Mouse (Mus musculus): Measurements from ENCODE around the gene Rnf217. TPM values are rescaled to one million over a fixed set of nuclear protein-coding genes. Genes with fewer than 3 reads are reported as not detected.

The Rnf217 gene
- 0.39 and 0.40 TPM in 2 replicates for polyA plus RNA-seq (2015; fragmentation: Nextera tagmentation; extraction: Ambion mirVana)

GRCm38 (mm10) chr10:31609066-31609961 lies at the start of gene Rnf217:
Gene Rnf217 (minus strand): TSS chr10:31609184.

DNA sequence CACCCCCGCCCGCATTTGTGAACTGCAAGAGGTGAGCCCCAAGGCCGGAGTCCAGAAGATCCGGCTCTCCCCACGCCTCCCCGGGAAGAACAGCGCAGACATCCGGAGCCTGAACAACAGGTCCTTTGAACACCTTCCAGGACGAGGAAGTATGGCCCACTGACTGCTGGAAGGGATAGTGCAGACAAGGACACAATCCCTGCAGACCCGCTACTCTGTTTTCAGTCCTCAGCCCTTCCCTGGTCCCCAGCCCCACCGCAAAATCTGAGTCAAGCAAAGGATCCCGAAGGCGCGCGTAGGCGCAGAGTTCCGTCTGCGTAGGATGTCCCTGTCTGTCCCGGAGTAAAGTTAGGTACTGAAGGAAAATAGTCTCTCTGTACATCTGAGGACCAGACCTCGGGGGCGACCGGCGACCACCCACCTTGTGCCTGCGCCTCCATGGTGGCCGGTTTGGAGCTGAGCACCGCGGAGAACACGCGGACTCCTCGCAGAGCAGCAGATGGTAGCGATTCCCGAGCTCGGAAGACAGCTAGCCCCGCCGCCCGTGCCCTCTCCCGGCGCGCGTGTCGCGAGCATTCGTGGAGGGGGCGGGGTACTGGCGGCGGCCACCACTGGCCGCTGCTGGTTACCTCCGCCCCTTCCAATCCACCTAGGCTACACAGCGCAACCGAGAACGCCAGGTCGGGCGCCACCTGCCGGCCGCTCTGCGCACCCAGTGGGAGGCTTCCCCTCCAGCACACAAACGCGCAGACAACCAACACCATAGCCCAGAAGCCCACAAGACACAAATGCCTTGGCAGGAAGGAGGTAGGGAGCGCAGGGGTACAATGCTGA lies 163.5 kb downstream of the Rnf217 start, which contains the start of gene Tpd52l1:
Gene Tpd52l1, minus strand, starts transcription at position 668 of the 834 bp plus-strand sequence.

Other genes with a start within 250 kb of the Rnf217 start
- 1.00 and 1.8 TPM in 2 replicates for gene Tpd52l1, start 163.2 kb downstream of the Rnf217 start, polyA plus RNA-seq (2015; fragmentation: Nextera tagmentation; extraction: Ambion mirVana)

Data from spleen, postnatal 0 days (tissue).